Mouse (Mus musculus) brain, embryonic 14.5 days (tissue): ENCODE results near the gene Uhrf1bp1l.

Experiments used
- CTCF ChIP-seq: fragments of 200-500 bp; IDR thresholded peaks from 2 replicates; pipeline ENCODE4 v1.5.1; 2012; ENCODE audit warnings: inconsistent platforms, mild to moderate bottlenecking, moderate library complexity, borderline replicate concordance; ENCODE audit not compliant: insufficient read depth, insufficient read length; ENCODE audit errors: extremely low read depth
- POLR2A ChIP-seq: fragments of 200-500 bp; IDR thresholded peaks from 2 replicates; pipeline ENCODE4 v1.6.1; 2012; ENCODE audit warnings: mild to moderate bottlenecking, inconsistent platforms, borderline replicate concordance; ENCODE audit not compliant: poor library complexity, insufficient read depth, insufficient read length, severe bottlenecking; ENCODE audit errors: extremely low read depth

- TF ChIP-seq CTCF (no peak), POLR2A (no peak)
Observed at GRCm38 (mm10) chr10:89720252-89720651, 24.5 kb upstream of the Uhrf1bp1l start.
